Mouse (Mus musculus) brain, adult 10 weeks (tissue): ENCODE results near the gene Pdia2. TPM values are rescaled to one million over a fixed set of nuclear protein-coding genes. Genes with fewer than 3 reads are reported as not detected.

Experiments used
- polyA plus RNA-seq: library from polyadenylated mRNA; stranded (reverse); fragments of 350-450 nt; fragmentation: Illumina TruSeq; extraction: RNeasy Lipid Tissue Mini Kit (QIAGEN cat#74804); gene quantifications from one replicate; pipeline ENCODE4 v1.2.3, GENCODE M21; 2015; ENCODE audit warnings: low read depth, low replicate concordance

Gene Pdia2
- polyA plus RNA-seq = 0.55 TPM

DNA sequence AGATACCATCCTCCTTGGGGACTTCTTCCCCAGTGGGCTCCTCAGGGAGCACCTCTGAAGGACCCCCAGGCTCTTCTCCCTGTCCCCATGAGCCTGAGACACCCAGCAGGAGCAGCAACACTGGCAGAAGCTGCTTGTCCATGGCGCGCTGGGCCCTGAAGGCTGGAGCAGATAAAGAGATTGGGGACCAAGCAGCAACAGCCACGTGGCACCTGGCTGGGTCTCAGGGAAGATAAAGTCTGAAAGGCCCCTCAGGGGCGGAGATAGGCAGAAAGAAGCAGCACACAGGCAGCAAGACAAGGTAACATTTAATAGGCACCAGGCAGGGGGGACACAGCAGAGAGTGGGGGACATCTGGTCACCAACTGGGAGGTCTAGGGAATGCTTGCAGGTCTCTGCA lies at the start of gene Pdia2:
Gene Pdia2 (minus strand): TSS at position 196 of the 400 bp plus-strand sequence.

DNA sequence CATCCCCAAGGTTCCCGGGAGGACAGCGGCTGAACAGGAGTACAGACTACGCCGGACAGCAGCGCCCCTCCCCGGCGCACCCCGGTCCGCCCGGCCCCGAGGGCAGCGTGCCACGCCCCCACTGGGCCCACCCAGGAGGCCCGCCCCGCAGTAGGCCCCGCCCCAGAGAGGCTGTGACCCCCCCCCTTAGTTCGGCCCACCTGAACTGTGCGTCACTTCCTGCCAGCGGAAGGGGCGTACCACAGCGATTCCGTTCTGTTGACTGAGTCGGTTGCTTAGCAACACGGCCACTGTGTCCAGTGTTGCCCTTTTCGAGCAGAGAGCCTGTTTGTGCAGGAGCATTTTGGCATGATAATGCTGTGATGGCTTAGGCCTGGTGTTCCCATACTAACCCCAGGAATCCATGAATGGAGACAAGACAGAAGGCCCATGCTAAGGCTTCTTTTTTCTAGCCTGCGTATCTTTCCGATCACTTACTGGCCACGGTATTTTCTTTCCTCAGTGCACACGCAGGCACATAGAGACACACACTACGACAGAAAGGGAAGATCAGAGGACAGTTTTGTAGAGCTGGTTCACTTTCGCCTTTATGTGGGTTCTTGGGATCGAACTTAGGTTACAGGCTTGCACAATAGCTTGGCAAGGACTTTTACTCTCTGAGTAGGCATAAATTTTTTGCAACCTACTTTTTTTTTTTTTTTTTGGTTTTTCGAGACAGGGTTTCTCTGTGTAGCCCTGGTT lies 45.4 kb upstream of the Pdia2 start, which contains the start of gene Fam234a:
Gene Fam234a (minus strand): TSS at position 142 of the 741 bp plus-strand sequence.

DNA sequence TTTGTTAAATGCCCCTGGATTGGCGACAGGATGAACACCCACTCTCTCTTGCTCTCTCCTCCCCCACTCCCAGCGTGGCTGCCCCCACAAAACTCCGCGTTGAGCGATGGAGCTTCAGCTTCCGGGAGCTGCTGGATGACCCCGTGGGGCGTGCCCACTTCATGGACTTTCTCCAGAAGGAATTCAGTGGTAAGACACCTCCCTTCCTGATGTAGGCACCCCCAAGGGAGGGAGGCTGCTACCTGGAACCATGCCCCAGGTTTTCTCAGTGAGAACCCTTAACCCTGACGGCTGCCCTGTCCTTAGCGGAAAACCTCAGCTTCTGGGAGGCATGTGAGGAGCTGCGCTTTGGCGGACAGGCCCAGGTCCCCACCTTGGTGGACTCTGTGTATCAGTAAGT lies 8.8 kb upstream of the Pdia2 start, which contains the start of gene Arhgdig:
Gene Arhgdig (minus strand): TSS at position 101 of the 400 bp plus-strand sequence.

DNA sequence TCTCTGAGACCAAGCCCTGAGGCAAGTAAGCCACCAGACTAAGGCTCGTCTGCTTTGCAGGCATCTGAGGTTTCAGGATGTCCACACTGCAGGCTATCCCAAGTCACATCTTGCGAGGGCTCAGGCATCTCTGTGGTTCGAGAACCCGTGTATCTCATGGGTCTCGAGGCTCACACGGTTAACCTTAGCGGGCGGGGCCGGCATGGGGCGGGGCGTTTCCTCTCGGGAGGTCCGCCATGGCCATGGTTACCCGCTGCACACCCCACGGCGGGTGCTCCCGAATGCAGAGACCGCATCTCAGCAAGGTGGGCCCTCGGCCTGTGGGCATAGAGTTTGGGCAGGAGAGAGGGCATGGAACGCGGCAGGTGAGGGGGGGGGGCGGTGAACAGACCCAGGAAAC lies 3.9 kb upstream of the Pdia2 start, which contains the start of gene Rgs11:
Gene Rgs11 (plus strand): TSS at position 215 of the 400 bp plus-strand sequence.

Other genes with a start within 250 kb of the Pdia2 start
- 0.97 TPM for gene A930017K11Rik, start 246.5 kb downstream of the Pdia2 start, polyA plus RNA-seq
- 23.5 TPM for gene Capn15, start 213.3 kb downstream of the Pdia2 start, polyA plus RNA-seq
- 54.5 TPM for gene Rab11fip3, start 129.5 kb downstream of the Pdia2 start, polyA plus RNA-seq
- gene Decr2, start 108.8 kb downstream of the Pdia2 start, polyA plus RNA-seq = 35.9 TPM
- 4.6 TPM for gene Nme4, start 103.5 kb downstream of the Pdia2 start, polyA plus RNA-seq
- gene Tmem8, start 85.8 kb downstream of the Pdia2 start, polyA plus RNA-seq = 11.9 TPM
- 130 TPM for gene Mrpl28, start 75.6 kb downstream of the Pdia2 start, polyA plus RNA-seq
- gene Axin1, start 60.4 kb downstream of the Pdia2 start, polyA plus RNA-seq = 19.8 TPM
- 56.2 TPM for gene Rgs11, start 3.9 kb upstream of the Pdia2 start, polyA plus RNA-seq
- gene Arhgdig, start 8.7 kb upstream of the Pdia2 start, polyA plus RNA-seq = 128 TPM
- gene Fam234a, start 45.2 kb upstream of the Pdia2 start, polyA plus RNA-seq = 16.9 TPM
- gene Luc7l, start 53.8 kb upstream of the Pdia2 start, polyA plus RNA-seq = 61.8 TPM
- 13.5 TPM for gene Neurl1b, start 215.7 kb upstream of the Pdia2 start, polyA plus RNA-seq